Mouse (Mus musculus) frontal cortex, postnatal 25 days (tissue): ENCODE data around the gene Rbl1.
A peak's percentile ranks its signal among the peaks of the same experiment; 100 is the strongest.
"Not testable (repeated sequence)": the region's sequence is repeated elsewhere in the genome, so short reads cannot be mapped to it uniquely, and the experiment has no call there.

Experiments used
- DNase-seq, 2 experiments: peaks; one replicate each; pipeline ENCODE4 v3.0.0; 2022; ENCODE audit warnings: low spot score in 2 of 2

Rbl1 gene

GRCm38 (mm10) chr2:157170626-157171025, 33.7 kb downstream of the Rbl1 start:
- no peak for DNase-seq

- DNase-seq = no peak
Measured at GRCm38 (mm10) chr2:157170166-157170565, 34.2 kb downstream of the Rbl1 start.

GRCm38 (mm10) chr2:157166371-157167080, 37.8 kb downstream of the Rbl1 start:
- DNase-seq = no peak

GRCm38 (mm10) chr2:157165312-157166224, 38.8 kb downstream of the Rbl1 start:
- not testable (repeated sequence) for DNase-seq

GRCm38 (mm10) chr2:157164101-157164500, 40.2 kb downstream of the Rbl1 start:
- no peak for DNase-seq

- no peak for DNase-seq
Measured at GRCm38 (mm10) chr2:157156079-157156478, 48.3 kb downstream of the Rbl1 start.

GRCm38 (mm10) chr2:157153235-157153634, 51.1 kb downstream of the Rbl1 start:
- no peak for DNase-seq

- no peak for DNase-seq
Measured at GRCm38 (mm10) chr2:157148417-157148816, 55.9 kb downstream of the Rbl1 start.

- no peak for DNase-seq
Measured at GRCm38 (mm10) chr2:157147397-157148020, 56.8 kb downstream of the Rbl1 start.

- no peak for DNase-seq
Measured at GRCm38 (mm10) chr2:157145173-157145572, 59.2 kb downstream of the Rbl1 start.

GRCm38 (mm10) chr2:157144132-157144531, 60.2 kb downstream of the Rbl1 start:
- DNase-seq = no peak

GRCm38 (mm10) chr2:157141962-157142361, 62.4 kb downstream of the Rbl1 start:
- no peak for DNase-seq

- DNase-seq = no peak
Measured at GRCm38 (mm10) chr2:157139251-157139802, 65.0 kb downstream of the Rbl1 start.

- no peak for DNase-seq
Measured at GRCm38 (mm10) chr2:157138808-157139207, 65.5 kb downstream of the Rbl1 start.

- DNase-seq = no peak
Measured at GRCm38 (mm10) chr2:157137959-157138731, 66.2 kb downstream of the Rbl1 start.

GRCm38 (mm10) chr2:157136646-157137045, 67.7 kb downstream of the Rbl1 start:
- no peak for DNase-seq

- DNase-seq = no peak
Measured at GRCm38 (mm10) chr2:157136176-157136575, 68.2 kb downstream of the Rbl1 start.

- DNase-seq = no peak
Measured at GRCm38 (mm10) chr2:157135529-157136120, 68.7 kb downstream of the Rbl1 start.

- peak; percentile 77 to 83 for DNase-seq
Measured at GRCm38 (mm10) chr2:157135014-157135413, 69.3 kb downstream of the Rbl1 start, which contains the start of gene Samhd1. Gene Samhd1, minus strand, starts transcription at chr2:157135265.

- no peak for DNase-seq
Measured at GRCm38 (mm10) chr2:157134479-157134931, 69.8 kb downstream of the Rbl1 start.
